Mouse (Mus musculus) left cerebral cortex, postnatal 10 days (tissue): Measurements from ENCODE around the gene Dcaf17. TPM values are rescaled to one million over a fixed set of nuclear protein-coding genes. Genes with fewer than 3 reads are reported as not detected.

Experiments used
- DNase-seq, 2 experiments: peaks; one replicate each; pipeline ENCODE4 v3.0.0; 2021 to 2022; ENCODE audit warnings: low spot score in 2 of 2, mixed read lengths in 1 of 2; ENCODE audit errors: extremely low spot score in 1 of 2
- intact Hi-C: fragments of 180-260 bp; cut with DNase I; formaldehyde crosslinking; loops from one replicate; pipeline ENCODE4 v1.15.1; 2025
- total RNA-seq, 2 experiments: library from RNA; stranded (reverse); gene quantifications; 2 replicates each; pipeline ENCODE4 v1.2.3; 2021

The Dcaf17 gene
- total RNA-seq, 2 experiments from 2014 or later = 15.2 to 18.5 TPM

GRCm38 (mm10) chr2:71108541-71108940 lies 53.4 kb downstream of the Dcaf17 start:
- intact Hi-C loops = no loop called here
- no peak for DNase-seq

- intact Hi-C loops = no loop called here
- no peak for DNase-seq
Measured at GRCm38 (mm10) chr2:71113489-71114171, 58.5 kb downstream of the Dcaf17 start.

GRCm38 (mm10) chr2:71116151-71116550 lies 61.0 kb downstream of the Dcaf17 start:
- DNase-seq = no peak
- intact Hi-C loops = no loop called here

- DNase-seq = peak; percentile 16 to 55
- intact Hi-C loops = no loop called here
Measured at GRCm38 (mm10) chr2:71117797-71118708, 62.9 kb downstream of the Dcaf17 start, which contains the start of gene Cybrd1. Cybrd1 (plus strand) TSS chr2:71117923.

- DNase-seq = peak in 1 of 2 experiments; percentile 25
- intact Hi-C loops = no loop called here
Measured at GRCm38 (mm10) chr2:71120844-71121243, 65.7 kb downstream of the Dcaf17 start.

GRCm38 (mm10) chr2:71121406-71121805 lies 66.3 kb downstream of the Dcaf17 start:
- intact Hi-C loops = no loop called here
- DNase-seq = no peak

GRCm38 (mm10) chr2:71122268-71123029 lies 67.3 kb downstream of the Dcaf17 start:
- intact Hi-C loops = no loop called here
- no peak for DNase-seq

GRCm38 (mm10) chr2:71123591-71123990 lies 68.5 kb downstream of the Dcaf17 start:
- intact Hi-C loops = no loop called here
- no peak for DNase-seq

- intact Hi-C loops = no loop called here
- no peak for DNase-seq
Measured at GRCm38 (mm10) chr2:71127779-71128534, 72.8 kb downstream of the Dcaf17 start.

GRCm38 (mm10) chr2:71130366-71130765 lies 75.2 kb downstream of the Dcaf17 start:
- intact Hi-C loops = no loop called here
- no peak for DNase-seq

GRCm38 (mm10) chr2:71131866-71132496 lies 76.9 kb downstream of the Dcaf17 start:
- intact Hi-C loops = no loop called here
- no peak for DNase-seq

- no peak for DNase-seq
Measured at GRCm38 (mm10) chr2:71134041-71134505, 78.9 kb downstream of the Dcaf17 start.

GRCm38 (mm10) chr2:71134836-71135235 lies 79.7 kb downstream of the Dcaf17 start:
- DNase-seq = no peak
- intact Hi-C loops = no loop called here

More at GRCm38 (mm10) chr2:71134041-71134505, 78.9 kb downstream of the Dcaf17 start:
- intact Hi-C loops = no loop called here

GRCm38 (mm10) chr2:71140622-71141021 lies 85.5 kb downstream of the Dcaf17 start:
- intact Hi-C loops = no loop called here
- no peak for DNase-seq

- no peak for DNase-seq
- intact Hi-C loops = no loop called here
Measured at GRCm38 (mm10) chr2:71142410-71142809, 87.3 kb downstream of the Dcaf17 start.

- DNase-seq = no peak
- intact Hi-C loops = no loop called here
Measured at GRCm38 (mm10) chr2:71145853-71146252, 90.7 kb downstream of the Dcaf17 start.

GRCm38 (mm10) chr2:71146266-71146665 lies 91.1 kb downstream of the Dcaf17 start:
- intact Hi-C loops = no loop called here
- DNase-seq = no peak

GRCm38 (mm10) chr2:71147816-71148215 lies 92.7 kb downstream of the Dcaf17 start:
- intact Hi-C loops = no loop called here
- DNase-seq = no peak
